Mouse (Mus musculus) intestine, embryonic 16.5 days (tissue): ENCODE measurements around the gene Nolc1. TPM values are rescaled to one million over a fixed set of nuclear protein-coding genes. Genes with fewer than 3 reads are reported as not detected.
A peak's percentile ranks its signal among the peaks of the same experiment; 100 is the strongest.

Source experiments
- ATAC-seq: fragments of 200-750 bp; cut with Nextera tagmentation; 2 replicates; pipeline ENCODE4 v1.8.0; 2017; ENCODE audit warnings: moderate TSS enrichment, moderate library complexity
- H3K27ac ChIP-seq: fragments of 300-500 bp; sonication (generic); 2 replicates; pipeline ENCODE4 v1.5.1; 2014; ENCODE audit warnings: mild to moderate bottlenecking, low read length
- H3K27me3 ChIP-seq: fragments of 300-500 bp; sonication (generic); replicated peaks from 2 replicates; pipeline ENCODE4 v1.6.1; 2014; ENCODE audit warnings: low read length, control low read depth, mixed read lengths; ENCODE audit not compliant: control insufficient read depth, insufficient read depth
- H3K36me3 ChIP-seq: fragments of 300-500 bp; sonication (generic); 2 replicates; pipeline ENCODE4 v1.6.1; 2014; ENCODE audit warnings: low read length, control low read depth; ENCODE audit not compliant: control insufficient read depth, insufficient read depth
- H3K4me1 ChIP-seq: fragments of 300-500 bp; sonication (generic); 2 replicates; pipeline ENCODE4 v1.6.1; 2014; ENCODE audit warnings: low read length, control low read depth, mixed read lengths; ENCODE audit not compliant: control insufficient read depth, insufficient read depth
- H3K4me2 ChIP-seq: fragments of 300-500 bp; sonication (generic); 2 replicates; pipeline ENCODE4 v1.6.1; 2014; ENCODE audit warnings: low read depth, low read length, control low read depth
- H3K4me3 ChIP-seq: fragments of 300-500 bp; sonication (generic); 2 replicates; pipeline ENCODE4 v1.5.1; 2014; ENCODE audit warnings: mild to moderate bottlenecking, low read length
- H3K9ac ChIP-seq: fragments of 300-500 bp; sonication (generic); 2 replicates; pipeline ENCODE4 v1.6.1; 2014; ENCODE audit warnings: low read depth, low read length
- H3K9me3 ChIP-seq: fragments of 300-500 bp; sonication (generic); 2 replicates; pipeline ENCODE4 v1.6.1; 2016; ENCODE audit warnings: low read length, control low read depth; ENCODE audit not compliant: control insufficient read depth
- WGBS: fragments of 180-500 bp; shearing (Covaris S2); extraction: QIAGEN DNeasy Blood & Tissue Kit; methylation state at CpG from one replicate; pipeline ENCODE4 v1.1.7; 2014; 5-methylcytosine and 5-hydroxymethylcytosine counted together
- polyA plus RNA-seq: library from polyadenylated mRNA; unstranded; fragments of >200 nt; fragmentation: Nextera tagmentation; extraction: Ambion mirVana; gene quantifications from 2 replicates; pipeline ENCODE4 v1.2.1, GENCODE M21; 2015

The Nolc1 gene
- 77.2 and 88.8 TPM in 2 replicates for polyA plus RNA-seq

GRCm38 (mm10) chr19:46075616-46076607 is at the start of gene Nolc1:
Gene Nolc1 (plus strand): TSS chr19:46075863.
- H3K27me3 ChIP-seq = no peaks in the 10 kb centered on the region
- peak; percentile 99 for ATAC-seq
- H3K4me1 ChIP-seq = peaks cover 13% of the 10 kb centered on the region
- WGBS = under 1% methylated on average over 66 of the region's 66 CpGs
- H3K9me3 ChIP-seq = no peaks in the 10 kb centered on the region
- H3K4me2 ChIP-seq = peak within 1 kb of the TSS; percentile 69
- H3K4me3 ChIP-seq = peak within 1 kb of the TSS; percentile 93
- H3K9ac ChIP-seq = peak within 1 kb of the TSS; percentile 84
- H3K27ac ChIP-seq = peak within 1 kb of the TSS; percentile 68
- H3K36me3 ChIP-seq = peaks cover 16% of the 10 kb centered on the region

GRCm38 (mm10) chr19:46026567-46026966 is 49.1 kb upstream of the Nolc1 start:
- Histone ChIP-seq H3K4me1 (peaks cover 3% of the 10 kb centered on the region; the same call in 1 of the 2 replicates), H3K36me3 (0 out of 2 replicates have a peak, but pooled peaks cover 7% of the 10 kb centered on the region), H3K4me3 (no peak overlapping the region), H3K27me3 (no peaks in the 10 kb centered on the region), H3K9ac (no peak overlapping the region), H3K4me2 (no peak overlapping the region), H3K27ac (no peak overlapping the region), H3K9me3 (no peaks in the 10 kb centered on the region)
- WGBS = 51% methylated on average over 8 of the region's 8 CpGs
- no peak for ATAC-seq

GRCm38 (mm10) chr19:46028747-46029320 is 46.8 kb upstream of the Nolc1 start:
- Histone ChIP-seq H3K36me3 (peaks cover 14% of the 10 kb centered on the region), H3K9me3 (no peaks in the 10 kb centered on the region), H3K27me3 (no peaks in the 10 kb centered on the region), H3K4me1 (peaks cover 3% of the 10 kb centered on the region; the same call in 1 of the 2 replicates), H3K9ac (no peak overlapping the region), H3K4me2 (no peak overlapping the region), H3K27ac (no peak overlapping the region), H3K4me3 (no peak overlapping the region)
- no peak for ATAC-seq
- 75% methylated on average over 11 of the region's 11 CpGs for WGBS

- ATAC-seq = no peak
- no peaks in the 10 kb centered on the region for H3K9me3 ChIP-seq
- WGBS = 79% methylated on average over 1 of the region's 1 CpGs
Observed at GRCm38 (mm10) chr19:46029652-46030051, 46.0 kb upstream of the Nolc1 start.

GRCm38 (mm10) chr19:46030196-46030983 is 45.3 kb upstream of the Nolc1 start:
- no peak for ATAC-seq
- Histone ChIP-seq H3K4me1 (peaks cover 3% of the 10 kb centered on the region; the same call in 1 of the 2 replicates), H3K27me3 (no peaks in the 10 kb centered on the region), H3K9ac (no peak overlapping the region), H3K4me3 (no peak overlapping the region), H3K4me2 (no peak overlapping the region), H3K27ac (no peak overlapping the region), H3K9me3 (no peaks in the 10 kb centered on the region), H3K36me3 (peaks cover 24% of the 10 kb centered on the region)
- WGBS = 90% methylated on average over 10 of the region's 10 CpGs

More at GRCm38 (mm10) chr19:46029652-46030051, 46.0 kb upstream of the Nolc1 start:
- H3K27me3 ChIP-seq = no peaks in the 10 kb centered on the region
- no peak overlapping the region for H3K9ac ChIP-seq
- no peak overlapping the region for H3K27ac ChIP-seq
- H3K36me3 ChIP-seq = peaks cover 17% of the 10 kb centered on the region
- H3K4me3 ChIP-seq = no peak overlapping the region
- no peak overlapping the region for H3K4me2 ChIP-seq
- H3K4me1 ChIP-seq = peaks cover 3% of the 10 kb centered on the region; the same call in 1 of the 2 replicates

GRCm38 (mm10) chr19:46031689-46032432 is 43.8 kb upstream of the Nolc1 start:
- ATAC-seq = no peak
- Histone ChIP-seq H3K9me3 (no peaks in the 10 kb centered on the region), H3K36me3 (peaks cover 30% of the 10 kb centered on the region), H3K4me2 (no peak overlapping the region), H3K27ac (no peak overlapping the region), H3K27me3 (no peaks in the 10 kb centered on the region), H3K4me1 (peaks cover 2% of the 10 kb centered on the region), H3K9ac (no peak overlapping the region), H3K4me3 (no peak overlapping the region)
- WGBS = 73% methylated on average over 9 of the region's 9 CpGs

GRCm38 (mm10) chr19:46032731-46033510 is 42.7 kb upstream of the Nolc1 start:
- Histone ChIP-seq H3K36me3 (peaks cover 30% of the 10 kb centered on the region), H3K4me1 (peaks cover 12% of the 10 kb centered on the region), H3K9ac (no peak overlapping the region), H3K27me3 (no peaks in the 10 kb centered on the region), H3K27ac (no peak overlapping the region), H3K4me3 (no peak overlapping the region), H3K9me3 (no peaks in the 10 kb centered on the region), H3K4me2 (no peak overlapping the region)
- no peak for ATAC-seq
- 85% methylated on average over 26 of the region's 26 CpGs for WGBS

- ATAC-seq = no peak
- Histone ChIP-seq H3K9ac (no peak overlapping the region), H3K27ac (no peak overlapping the region), H3K9me3 (no peaks in the 10 kb centered on the region), H3K4me2 (no peak overlapping the region), H3K4me1 (peaks cover 19% of the 10 kb centered on the region), H3K4me3 (no peak overlapping the region), H3K36me3 (peaks cover 30% of the 10 kb centered on the region), H3K27me3 (no peaks in the 10 kb centered on the region)
- 94% methylated on average over 11 of the region's 11 CpGs for WGBS
Observed at GRCm38 (mm10) chr19:46033911-46034310, 41.8 kb upstream of the Nolc1 start.
